Mouse (Mus musculus) urinary bladder, postnatal 4 days (tissue): ENCODE results near the gene Atp5c1.

Experiments used
- DNase-seq, 2 experiments: peaks; one replicate each; pipeline ENCODE4 v3.0.0; 2021 to 2022; ENCODE audit warnings: low spot score in 2 of 2

Atp5c1 gene

DNA sequence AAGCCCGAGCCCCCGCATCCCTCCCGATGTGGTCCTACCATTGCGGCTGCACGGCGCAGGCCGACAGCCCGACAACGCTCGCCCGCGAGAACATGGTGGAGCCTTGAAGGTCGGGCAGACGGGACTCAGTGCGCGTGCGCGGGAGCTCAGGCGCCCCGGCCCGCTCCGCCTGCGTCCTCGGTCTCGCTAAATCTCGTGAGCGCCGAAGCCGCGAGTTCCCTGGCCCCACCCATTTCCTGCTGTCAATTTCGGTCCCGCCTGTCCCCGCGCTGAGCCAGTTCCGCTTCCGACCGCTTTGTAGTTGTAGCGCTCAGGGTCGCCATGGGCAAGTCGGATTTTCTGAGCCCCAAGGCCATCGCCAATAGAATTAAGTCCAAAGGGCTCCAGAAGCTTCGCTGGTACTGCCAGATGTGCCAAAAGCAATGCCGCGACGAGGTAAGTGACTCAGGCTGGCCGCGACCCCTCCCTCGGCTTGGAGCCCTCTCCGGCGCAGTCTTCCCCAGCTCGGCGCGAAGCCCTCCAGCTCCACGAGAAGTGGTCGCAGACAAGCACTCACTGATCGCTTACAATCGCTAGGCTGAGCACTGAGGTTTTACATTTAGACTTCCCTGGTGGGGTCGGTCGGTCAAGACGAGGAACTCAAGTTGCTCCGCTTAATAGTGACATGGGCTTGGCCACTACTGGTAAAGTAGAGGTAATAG is at the start of gene Atp5c1, which contains the start of gene Kin:
TSS of gene Atp5c1 (minus strand) at position 201 of the 701 bp plus-strand sequence.
TSS of gene Kin (plus strand) at position 284 of the 701 bp plus-strand sequence.
- DNase-seq, result peak; percentile 95 to 96

DNA sequence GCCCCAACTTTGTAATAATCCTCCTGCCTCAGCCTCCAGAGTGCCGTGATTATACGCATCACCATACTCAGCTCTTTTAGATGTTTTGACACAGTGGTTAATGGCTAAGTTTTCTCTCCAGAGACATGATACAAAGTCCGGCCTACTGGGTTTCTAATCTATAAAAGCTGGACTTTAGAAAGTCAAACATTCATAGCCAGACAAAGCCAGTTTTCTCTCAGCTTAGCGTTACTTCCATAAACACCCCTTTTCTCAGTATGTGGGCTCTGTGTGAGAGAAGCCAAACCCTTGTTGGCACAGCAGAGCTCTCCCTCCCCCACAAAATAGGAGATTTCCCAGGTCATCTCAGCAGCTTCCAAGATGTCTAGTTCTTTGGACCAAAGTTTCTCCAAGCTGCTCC is 48.3 kb upstream of the Atp5c1 start:
- no peak for DNase-seq

DNA sequence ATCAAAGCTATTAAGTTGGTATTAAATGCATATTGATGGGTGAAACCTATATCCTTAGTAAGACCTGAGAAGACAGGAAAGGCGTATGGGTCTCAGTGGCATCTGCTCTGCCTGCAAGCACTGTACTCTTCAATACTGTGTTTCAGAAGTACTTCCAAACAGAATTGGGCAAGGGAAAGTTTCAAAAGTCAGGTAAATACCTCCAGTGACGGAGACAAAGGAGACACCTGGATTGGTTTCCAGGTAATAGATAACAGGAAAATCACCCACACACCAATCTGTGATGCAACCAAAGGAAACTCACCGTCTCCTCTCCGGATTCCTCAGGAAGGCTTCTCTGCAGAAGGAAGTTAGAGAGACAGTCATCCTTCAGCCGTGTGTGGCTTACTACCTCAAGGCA is 47.2 kb upstream of the Atp5c1 start:
- no peak for DNase-seq

DNA sequence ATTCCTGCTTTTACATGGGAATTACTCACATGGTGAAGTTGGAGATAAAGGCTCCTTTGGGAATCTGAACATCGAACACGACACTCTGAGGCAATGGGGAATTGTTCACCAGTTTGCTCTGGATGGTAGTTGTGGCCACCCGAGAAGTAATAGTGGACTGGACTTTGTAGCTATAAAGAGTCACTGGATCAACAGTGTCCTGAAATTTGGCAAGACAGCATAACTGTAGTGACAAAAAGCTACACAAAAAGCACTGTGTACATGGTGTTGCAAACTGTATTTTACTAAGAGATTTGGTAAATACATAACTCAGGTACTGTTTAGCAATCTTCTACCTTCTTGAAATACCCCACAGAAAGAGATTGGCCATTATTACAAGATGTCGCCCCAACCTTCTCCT is 45.8 kb upstream of the Atp5c1 start:
- DNase-seq, result no peak

DNA sequence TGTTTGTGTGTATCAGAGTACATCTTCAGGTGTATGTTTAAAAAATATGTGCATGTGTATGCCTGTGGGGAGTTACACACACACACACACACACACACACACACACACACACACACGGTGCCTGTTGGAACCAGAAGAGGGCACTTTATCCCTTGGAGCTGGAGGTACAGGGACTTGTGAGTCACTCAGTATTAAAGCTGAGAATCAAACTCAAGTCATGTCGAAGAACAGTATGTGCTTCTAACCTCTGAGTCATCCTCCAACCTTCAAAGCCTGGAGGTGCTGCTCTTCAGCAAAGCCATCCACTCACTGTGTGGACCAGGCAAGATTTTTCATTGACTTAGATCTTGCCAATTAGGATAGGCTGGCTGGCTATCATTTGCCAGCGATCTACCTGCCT is 41.5 kb upstream of the Atp5c1 start:
- DNase-seq, result no peak

DNA sequence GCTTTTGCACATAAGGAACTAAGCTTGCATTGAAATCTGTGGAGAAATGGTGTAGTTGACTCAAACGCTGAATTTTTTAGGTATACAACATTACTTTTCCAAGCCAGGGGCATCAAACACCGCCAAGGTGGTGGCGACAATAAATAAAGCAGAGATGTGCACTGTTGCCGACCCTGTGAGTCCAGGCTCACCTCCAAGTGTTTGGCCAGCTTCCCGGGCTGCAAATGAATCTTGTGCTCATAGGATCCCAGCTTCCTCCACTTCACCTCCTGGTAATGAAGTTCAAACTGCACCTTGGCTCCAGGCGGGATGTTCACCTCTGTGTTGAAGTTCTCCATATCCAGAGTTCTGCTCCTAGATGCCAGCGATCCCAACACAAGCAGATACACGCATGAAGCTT is 39.0 kb upstream of the Atp5c1 start:
- no peak for DNase-seq

DNA sequence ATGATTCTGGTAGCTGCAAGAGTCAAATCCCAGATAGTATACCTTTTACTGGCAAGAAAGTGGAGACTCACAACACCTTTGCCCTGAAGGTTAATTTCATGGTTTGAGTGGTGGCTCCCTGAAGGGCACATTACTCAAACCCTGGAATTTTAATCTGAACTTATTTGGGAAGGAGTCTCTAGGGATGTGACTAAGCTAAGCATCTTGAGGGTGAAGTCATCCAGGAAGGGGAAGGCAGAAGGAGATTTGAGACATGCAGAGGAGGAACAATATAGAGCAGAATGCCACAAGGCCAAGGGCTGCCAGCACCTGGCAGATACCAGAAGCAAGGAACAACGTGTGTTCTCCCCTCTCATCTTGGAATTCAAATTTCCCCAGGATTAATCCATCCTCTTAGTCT is 38.4 kb upstream of the Atp5c1 start:
- no peak for DNase-seq

DNA sequence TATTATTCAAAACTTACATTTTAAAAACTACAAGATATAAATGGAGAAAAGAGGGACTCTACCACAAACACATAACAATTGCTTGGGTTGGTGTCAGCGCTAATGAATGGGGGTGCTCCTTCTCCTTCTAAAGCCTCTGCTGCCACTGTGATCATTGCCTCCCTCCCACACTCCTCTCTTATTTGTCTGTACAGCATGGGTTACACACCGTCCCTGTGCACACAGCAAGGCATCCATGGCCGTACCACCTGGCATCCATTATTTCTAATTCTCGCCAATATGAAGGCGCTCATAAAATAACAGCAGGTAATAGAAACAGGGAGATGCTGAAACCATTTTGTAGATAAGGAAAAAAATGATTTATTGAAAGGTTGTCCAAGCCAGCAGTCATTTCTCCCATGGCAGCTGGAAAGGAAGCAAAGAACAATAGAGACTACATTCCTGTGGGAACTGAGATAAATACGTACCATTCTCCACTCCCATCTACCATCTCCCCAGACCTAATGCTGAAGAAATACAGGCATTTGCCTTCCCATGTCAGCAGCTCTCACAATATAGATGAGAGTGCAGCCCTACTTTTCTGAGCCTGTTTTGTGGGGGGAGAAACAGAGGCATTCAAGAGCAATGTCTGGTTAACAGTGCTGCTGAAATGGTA is 28.4 kb upstream of the Atp5c1 start:
- no peak for DNase-seq

DNA sequence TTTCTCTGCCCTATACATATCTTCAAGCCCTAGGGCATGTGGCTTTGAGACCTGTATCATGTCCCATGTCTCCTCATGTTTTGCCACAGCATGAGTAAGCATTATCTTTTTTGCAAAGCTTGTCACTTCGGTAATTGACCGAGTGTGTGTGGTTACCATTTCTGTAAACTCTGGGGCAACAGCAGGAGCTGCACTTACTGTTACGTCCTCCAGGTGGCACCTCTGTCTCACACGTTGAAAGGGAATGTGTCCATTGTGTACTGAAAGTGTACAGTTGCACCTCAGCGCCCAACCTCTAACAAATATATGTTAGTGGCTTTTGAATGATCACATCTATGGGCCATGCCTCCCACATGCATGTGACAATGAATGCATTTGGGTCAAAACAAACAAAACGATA is 20.9 kb upstream of the Atp5c1 start:
- no peak for DNase-seq

DNA sequence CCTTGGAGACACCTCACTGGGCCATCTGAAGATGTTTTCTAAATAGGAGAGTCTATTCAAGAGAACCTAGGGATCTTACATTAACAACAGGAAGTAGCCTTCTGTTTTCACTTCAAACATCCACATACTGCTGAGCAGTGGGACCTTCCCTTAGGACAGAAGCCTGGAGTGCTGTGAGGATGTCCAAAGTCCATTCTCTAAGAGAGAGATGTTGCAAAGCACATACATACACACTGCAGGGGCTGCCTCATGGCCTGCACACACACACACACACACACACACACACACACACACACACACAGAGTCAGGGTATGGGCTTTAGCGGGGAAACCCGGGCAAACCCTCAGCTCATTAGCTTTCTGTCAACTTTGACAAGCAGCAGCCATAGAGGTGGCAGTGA is 20.2 kb upstream of the Atp5c1 start:
- DNase-seq, result no peak

DNA sequence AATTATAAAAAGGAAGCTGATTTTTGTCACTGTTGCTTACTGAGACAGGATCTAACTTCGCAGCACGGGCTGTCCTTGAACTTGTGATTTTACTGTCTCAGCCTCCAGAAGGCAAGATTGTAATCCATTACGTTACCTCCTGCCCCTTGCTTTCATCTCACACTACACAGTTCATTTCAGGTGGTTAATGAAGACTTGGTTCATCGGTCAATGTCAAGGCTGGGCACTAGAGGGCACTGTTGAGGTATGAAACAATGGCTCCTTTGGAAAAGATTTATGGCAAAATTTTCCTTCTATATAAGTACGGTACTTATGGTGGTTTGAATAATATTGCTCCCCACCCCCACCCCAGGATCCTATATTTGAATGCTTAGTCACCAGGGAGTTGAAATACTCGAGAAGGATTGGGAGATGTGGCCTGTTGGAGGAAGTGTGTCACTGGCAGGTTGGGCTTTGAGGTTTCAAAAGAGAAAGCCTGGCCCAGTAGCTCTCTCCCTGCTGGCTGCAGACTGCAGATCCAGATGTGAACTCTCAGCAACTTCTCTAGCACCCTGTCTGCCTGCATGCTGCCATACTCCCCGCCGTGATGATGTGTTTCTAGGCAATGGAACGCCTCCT is 18.4 kb upstream of the Atp5c1 start:
- DNase-seq, result no peak

DNA sequence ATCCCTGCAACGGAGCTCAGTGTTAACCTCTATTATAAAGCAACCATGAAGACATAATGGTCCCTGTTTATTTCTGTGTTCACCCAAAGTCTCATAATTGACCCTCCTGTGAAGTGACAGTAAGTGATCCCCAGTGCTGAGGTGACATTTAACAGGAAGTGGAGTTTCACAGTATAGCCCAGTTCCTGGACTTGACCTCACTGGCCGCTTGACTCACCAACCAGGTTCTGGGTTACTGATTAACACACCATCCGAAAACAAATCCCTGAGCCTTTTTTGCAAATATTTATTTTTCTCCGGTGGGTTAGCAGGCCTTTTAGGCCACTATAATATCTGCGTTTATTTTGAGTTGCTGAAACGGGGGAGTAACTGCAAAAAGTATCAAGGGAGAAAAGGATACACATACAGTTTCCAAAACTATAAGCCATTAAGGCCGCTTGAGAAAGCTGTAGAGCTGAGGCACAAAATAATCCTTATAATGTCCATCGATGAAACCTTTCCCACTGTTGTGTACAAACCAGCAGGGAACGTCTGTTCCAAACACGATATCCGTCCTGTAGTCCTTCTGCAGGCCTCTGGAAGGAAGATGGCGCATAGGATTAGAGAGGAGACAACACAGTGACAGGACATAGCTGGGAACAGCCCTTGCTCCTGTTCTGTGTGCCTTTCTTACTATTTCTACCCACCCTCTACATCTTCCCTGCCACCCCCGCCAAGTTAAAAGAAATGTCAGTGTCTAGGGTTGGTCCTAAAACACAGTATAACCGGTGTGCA is 14.2 kb upstream of the Atp5c1 start:
- DNase-seq, result no peak

DNA sequence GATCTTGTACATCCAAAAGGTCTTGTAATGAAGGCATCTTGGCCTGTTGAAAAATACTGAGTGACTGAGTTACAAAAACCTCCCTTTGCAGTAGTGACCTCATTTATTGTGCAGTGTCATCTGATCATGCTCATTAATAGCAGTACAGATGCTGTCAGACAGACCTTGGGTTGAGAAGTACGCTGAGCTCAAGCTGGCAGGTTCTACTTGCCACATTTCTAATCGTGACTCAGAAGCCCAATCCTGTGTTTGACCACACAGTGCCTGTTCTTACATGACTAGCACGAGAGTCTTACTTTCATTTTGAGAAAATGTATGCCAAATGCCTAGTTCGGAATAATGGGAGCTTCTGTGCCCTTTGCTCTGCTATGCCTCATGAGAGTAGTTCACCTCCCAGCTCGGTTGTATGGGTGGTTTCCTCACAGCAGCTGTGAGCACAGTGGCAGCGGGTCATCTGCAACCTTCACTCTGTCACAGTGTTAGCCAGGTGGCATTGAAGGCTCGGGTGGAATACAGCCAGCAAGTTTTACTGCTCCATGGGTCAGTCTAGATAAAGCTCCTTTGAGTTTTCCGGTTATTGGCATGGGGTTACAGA is 7.0 kb upstream of the Atp5c1 start:
- DNase-seq, result no peak

DNA sequence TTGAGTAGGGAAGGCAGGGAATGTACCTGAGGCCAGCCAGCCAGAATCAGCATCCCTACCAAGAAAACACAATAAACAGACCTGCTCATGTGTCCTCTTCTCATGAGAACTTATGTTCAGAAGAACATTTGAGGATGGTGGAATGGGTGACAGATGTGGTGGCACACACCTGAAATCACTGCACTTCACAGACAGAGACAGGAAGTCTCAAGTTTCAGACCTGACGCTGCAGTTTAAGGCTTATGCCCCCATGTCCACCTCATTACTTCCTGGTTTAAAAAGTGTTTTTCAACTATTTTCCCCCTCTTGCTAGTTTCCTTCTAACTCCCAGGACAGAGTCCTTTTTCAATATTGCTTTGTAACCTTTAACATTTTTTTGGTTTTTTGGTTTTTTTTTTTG is 2.4 kb upstream of the Atp5c1 start:
- no peak for DNase-seq

DNA sequence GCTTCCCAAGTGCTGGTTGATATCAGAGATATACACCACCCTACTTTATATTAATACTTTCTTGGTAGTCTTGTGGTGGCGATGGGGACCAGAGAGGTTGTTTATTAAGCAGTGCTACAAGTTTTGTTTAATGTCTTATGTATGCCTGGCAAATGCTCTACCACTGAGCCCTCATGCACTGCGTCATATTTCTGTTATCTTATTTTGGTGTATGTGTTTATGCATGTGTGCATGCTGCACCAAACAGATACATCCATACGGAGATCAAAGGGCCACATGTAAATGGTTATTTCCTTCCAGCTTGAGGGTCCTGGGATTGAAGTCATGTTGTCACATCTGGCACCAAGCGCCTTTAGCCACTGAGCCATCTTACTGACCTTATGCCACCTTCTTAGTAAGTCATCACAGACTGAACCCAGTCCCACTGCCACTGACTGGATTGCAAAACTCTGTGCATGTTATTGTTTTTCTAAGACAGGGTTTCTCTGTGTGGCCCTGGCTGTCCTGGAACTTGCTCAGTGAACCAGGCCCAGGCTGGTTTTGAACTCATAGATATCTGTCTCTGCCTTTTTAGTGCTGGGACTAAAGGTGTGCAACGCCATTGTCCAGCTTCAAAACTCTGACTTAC is 1.3 kb upstream of the Atp5c1 start:
- DNase-seq, result no peak

DNA sequence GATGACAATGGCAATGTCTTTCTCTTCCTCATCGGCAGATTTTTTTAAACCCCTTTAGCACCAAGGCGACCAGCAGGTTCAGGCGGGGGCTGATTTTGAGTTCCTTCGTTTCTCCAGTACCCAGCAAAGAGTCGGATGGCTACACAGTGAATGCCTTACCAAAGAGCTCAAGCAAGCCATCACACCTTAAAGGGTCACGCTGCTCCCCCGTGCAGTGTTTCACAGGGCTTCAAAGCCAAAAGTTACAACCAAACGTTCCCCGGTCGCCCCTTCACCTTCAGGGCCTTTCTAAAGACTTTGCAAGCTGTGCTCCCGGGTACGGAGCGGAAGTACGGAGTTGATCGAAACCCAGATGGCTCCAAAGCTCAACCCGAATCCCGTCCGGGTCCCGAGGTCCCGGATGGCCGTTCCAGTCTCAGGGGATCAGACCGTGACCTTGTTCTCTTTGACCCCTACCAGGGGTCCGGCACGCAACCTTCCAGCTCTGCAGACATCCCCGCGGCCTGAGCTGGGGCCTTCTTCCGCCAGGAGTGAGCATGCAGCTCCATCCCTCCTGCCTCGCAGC is 483 bp downstream of the Atp5c1 start:
- peak in 1 of 2 experiments; percentile 64 for DNase-seq

DNA sequence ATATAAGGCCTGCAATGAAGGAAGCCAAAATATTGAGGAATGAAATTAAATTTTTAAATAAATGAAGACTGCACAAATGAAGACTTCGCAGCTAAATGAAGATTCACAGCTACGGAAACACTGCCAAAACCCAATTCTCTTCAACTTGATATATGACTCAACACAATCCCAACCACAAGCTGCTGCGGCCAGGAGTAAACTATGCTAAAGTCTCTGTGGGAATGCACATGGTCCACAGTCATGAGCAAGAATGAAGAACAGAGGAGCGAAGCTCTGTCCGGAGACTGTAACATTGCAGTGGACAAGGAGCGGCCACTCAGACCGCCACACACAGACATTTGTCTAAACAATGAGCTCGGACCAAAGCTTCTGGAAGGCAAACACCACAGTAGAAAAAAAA is 3.6 kb downstream of the Atp5c1 start:
- DNase-seq, result no peak

DNA sequence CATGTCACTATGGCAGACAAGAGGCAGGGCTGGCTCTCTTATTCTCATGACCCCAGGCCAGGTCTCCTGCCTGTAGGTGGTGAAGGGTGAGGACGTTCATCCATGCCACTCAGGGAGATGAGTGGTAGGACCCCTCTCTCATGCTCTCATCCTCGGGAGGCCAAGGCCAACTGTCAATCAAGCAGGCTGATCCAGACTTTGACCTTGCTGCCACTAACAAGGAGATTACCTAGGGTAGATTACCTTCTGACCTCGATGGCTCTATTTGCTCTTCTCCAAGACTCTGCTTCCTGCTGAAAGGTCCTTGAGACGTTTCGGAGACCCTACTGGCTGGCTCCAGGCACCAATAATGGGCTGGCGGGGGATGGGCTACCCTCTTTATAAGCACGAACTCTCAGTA is 5.8 kb downstream of the Atp5c1 start:
- DNase-seq, result no peak

DNA sequence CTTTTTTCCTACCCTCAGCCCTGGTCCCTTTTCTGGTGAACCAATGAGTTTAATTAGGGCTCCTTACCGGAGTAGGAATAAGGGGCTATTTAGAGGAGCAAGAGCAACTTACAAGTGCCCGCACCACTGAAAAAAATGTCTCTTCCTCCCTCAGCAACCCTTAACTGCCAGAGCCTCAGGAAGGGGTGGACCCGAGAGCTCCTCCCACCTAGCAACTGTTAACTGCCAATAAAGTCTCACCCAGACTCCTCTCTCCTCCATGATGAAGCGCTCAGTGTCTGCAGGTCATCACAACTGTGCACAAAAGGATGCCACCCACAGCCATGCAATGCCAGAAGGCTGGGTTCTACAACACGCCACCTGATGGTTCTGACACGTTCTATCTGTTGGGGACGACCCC is 8.6 kb downstream of the Atp5c1 start:
- no peak for DNase-seq

DNA sequence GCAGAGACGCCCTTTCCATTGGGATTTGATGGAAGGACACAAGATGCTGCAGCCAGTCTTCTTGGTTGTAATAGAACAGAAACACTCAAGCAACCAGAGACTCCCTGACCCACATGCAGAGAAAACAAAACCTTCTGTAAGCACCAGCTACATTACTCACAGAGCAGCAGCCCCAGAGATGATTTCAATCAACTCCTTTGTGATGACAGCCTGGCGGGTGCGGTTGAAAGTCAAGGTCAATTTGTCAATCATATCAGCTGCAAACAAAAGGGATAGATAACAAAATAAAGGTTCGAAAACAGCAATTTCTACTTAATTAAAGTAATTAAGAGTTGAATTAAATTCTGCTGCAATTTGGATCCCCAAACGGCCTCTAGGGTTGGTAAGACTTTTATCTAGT is 21.5 kb downstream of the Atp5c1 start:
- no peak for DNase-seq

DNA sequence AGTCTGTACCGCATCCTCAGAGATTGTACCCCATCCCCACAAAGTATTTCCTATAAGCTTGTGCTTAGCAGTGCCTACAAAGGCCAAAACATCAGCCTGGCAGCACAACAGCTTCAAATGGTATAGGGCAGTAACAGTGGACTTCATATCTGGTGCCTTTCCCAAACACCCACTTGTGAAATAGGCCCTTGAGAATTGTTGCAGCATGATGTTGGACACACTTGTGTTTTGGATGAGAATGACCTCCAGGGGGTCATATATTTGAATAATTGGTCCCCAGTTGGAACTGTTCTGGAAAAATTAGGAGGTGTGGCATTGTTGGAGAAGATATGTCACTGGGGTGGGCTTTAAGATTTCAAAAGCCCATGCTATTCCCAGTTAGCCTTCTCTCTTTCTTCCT is 28.3 kb downstream of the Atp5c1 start:
- no peak for DNase-seq
